Mouse (Mus musculus) lung, embryonic 14.5 days (tissue): ENCODE results near the gene St14. TPM values are rescaled to one million over a fixed set of nuclear protein-coding genes. Genes with fewer than 3 reads are reported as not detected.
A peak's percentile ranks its signal among the peaks of the same experiment; 100 is the strongest.
"Not testable (repeated sequence)": the region's sequence is repeated elsewhere in the genome, so short reads cannot be mapped to it uniquely, and the experiment has no call there.

Source experiments
- ATAC-seq: fragments of 200-750 bp; cut with Nextera tagmentation; 2 replicates; pipeline ENCODE4 v1.8.0; 2017; ENCODE audit warnings: mild to moderate bottlenecking, moderate TSS enrichment, moderate library complexity; ENCODE audit not compliant: insufficient read depth
- DNase-seq: peaks from one replicate; pipeline ENCODE4 v3.0.0-alpha.2; 2015
- H3K27ac ChIP-seq: fragments of 300-500 bp; sonication (generic); 2 replicates; pipeline ENCODE4 v1.5.1; 2014; ENCODE audit warnings: low read depth, mild to moderate bottlenecking, moderate library complexity
- H3K27me3 ChIP-seq: fragments of 300-500 bp; sonication (generic); 2 replicates; pipeline ENCODE4 v1.6.1; 2014; ENCODE audit warnings: low read length, control low read depth; ENCODE audit not compliant: insufficient read depth
- H3K36me3 ChIP-seq: fragments of 300-500 bp; sonication (generic); 2 replicates; pipeline ENCODE4 v1.6.1; 2014; ENCODE audit warnings: control low read depth; ENCODE audit not compliant: insufficient read depth
- H3K4me1 ChIP-seq: fragments of 300-500 bp; sonication (generic); 2 replicates; pipeline ENCODE4 v1.6.1; 2014; ENCODE audit warnings: antibody characterized with exemption, control low read depth; ENCODE audit not compliant: insufficient read depth
- H3K4me2 ChIP-seq: fragments of 300-500 bp; sonication (generic); 2 replicates; pipeline ENCODE4 v1.6.1; 2014; ENCODE audit warnings: mild to moderate bottlenecking
- H3K4me3 ChIP-seq: fragments of 300-500 bp; sonication (generic); 2 replicates; pipeline ENCODE4 v1.5.1; 2014; ENCODE audit warnings: low read depth, low read length
- H3K9ac ChIP-seq: fragments of 300-500 bp; sonication (generic); 2 replicates; pipeline ENCODE4 v1.6.1; 2014
- H3K9me3 ChIP-seq: fragments of 300-500 bp; sonication (generic); 2 replicates; pipeline ENCODE4 v1.6.1; 2016; ENCODE audit warnings: low read depth, low read length, control low read depth
- CTCF ChIP-seq: IDR thresholded peaks from 2 replicates; pipeline ENCODE4 v1.5.1; 2016; ENCODE audit warnings: antibody characterized with exemption, low read depth
- WGBS: fragments of 180-500 bp; shearing (Covaris S2); extraction: QIAGEN DNeasy Blood & Tissue Kit; methylation state at CpG from one replicate; pipeline ENCODE4 v1.1.7; 2014; 5-methylcytosine and 5-hydroxymethylcytosine counted together
- polyA plus RNA-seq: library from polyadenylated mRNA; unstranded; fragments of >200 nt; fragmentation: Nextera tagmentation; extraction: Ambion mirVana; gene quantifications from 2 replicates; pipeline ENCODE4 v1.2.1, GENCODE M21; 2014

The St14 gene
- polyA plus RNA-seq, 1 experiment from 2014 or later, result 42.1 TPM

- peaks cover 82% of the 10 kb centered on the region for H3K36me3 ChIP-seq
- no peak overlapping the region for H3K4me3 ChIP-seq
- no peak overlapping the region for H3K27ac ChIP-seq
- TF ChIP-seq CTCF, result no peak
- H3K4me1 ChIP-seq, result no peaks in the 10 kb centered on the region
- no peak for ATAC-seq
- no peaks in the 10 kb centered on the region for H3K9me3 ChIP-seq
- WGBS, result 86% methylated on average over 13 of the region's 13 CpGs
- H3K9ac ChIP-seq, result no peak overlapping the region
- no peak for DNase-seq
- H3K4me2 ChIP-seq, result no peak overlapping the region
- H3K27me3 ChIP-seq, result no peaks in the 10 kb centered on the region
Measured at GRCm38 (mm10) chr9:31167305-31167704, 35.7 kb upstream of the St14 start.

GRCm38 (mm10) chr9:31165505-31165904 is 33.9 kb upstream of the St14 start:
- not testable (repeated sequence) for H3K4me1 ChIP-seq, H3K4me3 ChIP-seq, H3K27me3 ChIP-seq, H3K4me2 ChIP-seq, H3K27ac ChIP-seq, H3K9me3 ChIP-seq, DNase-seq, ATAC-seq, H3K9ac ChIP-seq
- WGBS, result 82% methylated on average over 3 of the region's 3 CpGs
- H3K36me3 ChIP-seq, result peaks cover 86% of the 10 kb centered on the region

- Histone ChIP-seq H3K4me1 (no peaks in the 10 kb centered on the region), H3K36me3 (peaks cover 90% of the 10 kb centered on the region), H3K27ac (no peak overlapping the region), H3K9ac (no peak overlapping the region), H3K4me3 (no peak overlapping the region), H3K27me3 (no peaks in the 10 kb centered on the region), H3K4me2 (no peak overlapping the region), H3K9me3 (no peaks in the 10 kb centered on the region)
- ATAC-seq (no peak), DNase-seq (no peak)
- 83% methylated on average over 1 of the region's 1 CpGs for WGBS
- TF ChIP-seq CTCF, result no peak
Measured at GRCm38 (mm10) chr9:31163327-31163726, 31.7 kb upstream of the St14 start.

- 79% methylated on average over 1 of the region's 1 CpGs for WGBS
- Histone ChIP-seq H3K4me2 (no peak overlapping the region), H3K9me3 (no peaks in the 10 kb centered on the region), H3K27ac (no peak overlapping the region), H3K36me3 (peaks cover 90% of the 10 kb centered on the region), H3K4me1 (no peaks in the 10 kb centered on the region), H3K4me3 (no peak overlapping the region), H3K27me3 (no peaks in the 10 kb centered on the region), H3K9ac (no peak overlapping the region)
- DNase-seq (no peak), ATAC-seq (no peak)
- no peak for TF ChIP-seq CTCF
Measured at GRCm38 (mm10) chr9:31162911-31163310, 31.3 kb upstream of the St14 start.

- Histone ChIP-seq H3K9ac (no peak overlapping the region), H3K4me3 (no peak overlapping the region), H3K36me3 (peaks cover 96% of the 10 kb centered on the region), H3K9me3 (no peaks in the 10 kb centered on the region), H3K27ac (no peak overlapping the region), H3K4me1 (no peaks in the 10 kb centered on the region), H3K27me3 (no peaks in the 10 kb centered on the region), H3K4me2 (no peak overlapping the region)
- ATAC-seq (no peak), DNase-seq (peak; percentile 67)
- 66% methylated on average over 4 of the region's 4 CpGs for WGBS
- TF ChIP-seq CTCF, result peak; percentile 62
Measured at GRCm38 (mm10) chr9:31159910-31160309, 28.3 kb upstream of the St14 start.

- no peak for TF ChIP-seq CTCF
- H3K27ac ChIP-seq, result no peak overlapping the region
- peaks cover 97% of the 10 kb centered on the region for H3K36me3 ChIP-seq
- no peaks in the 10 kb centered on the region for H3K9me3 ChIP-seq
- WGBS, result 78% methylated on average over 8 of the region's 8 CpGs
- H3K27me3 ChIP-seq, result no peaks in the 10 kb centered on the region
- ATAC-seq (no peak), DNase-seq (no peak)
- no peaks in the 10 kb centered on the region for H3K4me1 ChIP-seq
- H3K4me2 ChIP-seq, result no peak overlapping the region
- H3K4me3 ChIP-seq, result no peak overlapping the region
- H3K9ac ChIP-seq, result no peak overlapping the region
Measured at GRCm38 (mm10) chr9:31156594-31156993, 24.9 kb upstream of the St14 start.

- 71% methylated on average over 2 of the region's 2 CpGs for WGBS
- no peaks in the 10 kb centered on the region for H3K27me3 ChIP-seq
- H3K4me3 ChIP-seq, result no peak overlapping the region
- H3K9ac ChIP-seq, result no peak overlapping the region
- peak; percentile 78 for TF ChIP-seq CTCF
- H3K4me2 ChIP-seq, result no peak overlapping the region
- H3K9me3 ChIP-seq, result no peaks in the 10 kb centered on the region
- no peaks in the 10 kb centered on the region for H3K4me1 ChIP-seq
- H3K27ac ChIP-seq, result no peak overlapping the region
- H3K36me3 ChIP-seq, result peaks cover 84% of the 10 kb centered on the region
- DNase-seq (peak; percentile 91), ATAC-seq (no peak)
Measured at GRCm38 (mm10) chr9:31151050-31151449, 19.4 kb upstream of the St14 start.

- H3K27ac ChIP-seq, result no peak overlapping the region
- no peak overlapping the region for H3K4me2 ChIP-seq
- H3K4me3 ChIP-seq, result no peak overlapping the region
- no peak overlapping the region for H3K9ac ChIP-seq
- no peaks in the 10 kb centered on the region for H3K4me1 ChIP-seq
- no peak for ATAC-seq
- H3K27me3 ChIP-seq, result no peaks in the 10 kb centered on the region
- H3K9me3 ChIP-seq, result no peaks in the 10 kb centered on the region
- no peak for TF ChIP-seq CTCF
- WGBS, result 69% methylated on average over 7 of the region's 7 CpGs
- DNase-seq, result no peak
- peaks cover 54% of the 10 kb centered on the region for H3K36me3 ChIP-seq
Measured at GRCm38 (mm10) chr9:31148135-31148534, 16.5 kb upstream of the St14 start.
